Mouse (Mus musculus) lung, postnatal 0 days (tissue): ENCODE data around the gene Ablim1.

Source experiments
- CTCF ChIP-seq: IDR thresholded peaks from 2 replicates; pipeline ENCODE4 v1.5.1; 2016; ENCODE audit warnings: antibody characterized with exemption, mild to moderate bottlenecking
- EP300 ChIP-seq: IDR thresholded peaks from 2 replicates; pipeline ENCODE4 v1.6.1; 2016; ENCODE audit warnings: antibody characterized with exemption, mild to moderate bottlenecking, control low read depth

DNA sequence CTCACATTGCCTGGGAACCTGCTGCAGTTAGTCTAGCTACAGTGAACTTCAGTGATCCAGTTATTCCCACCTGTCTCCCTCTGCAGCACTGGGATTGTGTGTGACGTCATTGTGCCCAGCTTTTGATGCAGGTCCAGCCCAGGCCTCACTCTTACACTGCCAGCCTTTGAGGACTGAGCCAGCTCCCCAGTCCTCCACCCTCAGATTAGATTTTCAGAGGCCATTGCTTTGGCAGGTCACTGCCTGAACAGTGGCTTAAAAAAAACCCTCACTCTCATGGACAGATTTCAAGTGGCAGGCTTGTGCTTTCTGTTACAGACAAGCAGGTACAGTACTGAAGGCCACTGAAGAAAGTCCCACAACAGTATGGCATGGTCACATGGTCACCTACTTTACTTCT, 30.0 kb upstream of the Ablim1 start:
- TF ChIP-seq CTCF (no peak), EP300 (no peak)
